Mouse (Mus musculus) intestine, postnatal 0 days (tissue): Measurements from ENCODE around the gene Tprn. TPM values are rescaled to one million over a fixed set of nuclear protein-coding genes. Genes with fewer than 3 reads are reported as not detected.
"Not testable (repeated sequence)": the region's sequence is repeated elsewhere in the genome, so short reads cannot be mapped to it uniquely, and the experiment has no call there.

Experiments
- ATAC-seq: fragments of 200-750 bp; cut with Nextera tagmentation; 2 replicates; pipeline ENCODE4 v1.8.0; 2017; ENCODE audit warnings: mild to moderate bottlenecking, moderate TSS enrichment, moderate library complexity
- H3K27ac ChIP-seq: fragments of 300-500 bp; sonication (generic); 2 replicates; pipeline ENCODE4 v1.5.1; 2014; ENCODE audit warnings: mild to moderate bottlenecking, low read depth, low read length, moderate library complexity
- H3K27me3 ChIP-seq: fragments of 300-500 bp; sonication (generic); replicated peaks from 2 replicates; pipeline ENCODE4 v1.6.1; 2014; ENCODE audit warnings: low read length, mixed read lengths; ENCODE audit not compliant: control insufficient read depth, insufficient read depth
- H3K36me3 ChIP-seq: fragments of 300-500 bp; sonication (generic); 2 replicates; pipeline ENCODE4 v1.6.1; 2014; ENCODE audit warnings: mild to moderate bottlenecking, moderate library complexity; ENCODE audit not compliant: control insufficient read depth, insufficient read depth
- H3K4me1 ChIP-seq: fragments of 300-500 bp; sonication (generic); replicated peaks from 2 replicates; pipeline ENCODE4 v1.6.1; 2014; ENCODE audit warnings: antibody characterized with exemption, low read length, mixed read lengths; ENCODE audit not compliant: control insufficient read depth, insufficient read depth
- H3K4me2 ChIP-seq: fragments of 300-500 bp; sonication (generic); replicated peaks from 2 replicates; pipeline ENCODE4 v1.6.1; 2014; ENCODE audit warnings: low read depth, mild to moderate bottlenecking, moderate library complexity
- H3K4me3 ChIP-seq: fragments of 300-500 bp; sonication (generic); 2 replicates; pipeline ENCODE4 v1.5.1; 2014; ENCODE audit warnings: low read depth, low read length
- H3K9ac ChIP-seq: fragments of 300-500 bp; sonication (generic); 2 replicates; pipeline ENCODE4 v1.6.1; 2014; ENCODE audit warnings: mild to moderate bottlenecking, low read depth, low read length
- H3K9me3 ChIP-seq: fragments of 300-500 bp; sonication (generic); 2 replicates; pipeline ENCODE4 v1.6.1; 2016; ENCODE audit warnings: mixed run types; ENCODE audit not compliant: control insufficient read depth
- CTCF ChIP-seq: sonication (generic); IDR thresholded peaks from 2 replicates; pipeline ENCODE4 v1.5.1; 2016; ENCODE audit warnings: low read depth, mild to moderate bottlenecking, control low read depth, antibody characterized with exemption, moderate library complexity
- WGBS: fragments of 180-500 bp; shearing (Covaris S2); extraction: QIAGEN DNeasy Blood & Tissue Kit; methylation state at CpG from one replicate; pipeline ENCODE4 v1.1.7; 2014; 5-methylcytosine and 5-hydroxymethylcytosine counted together
- polyA plus RNA-seq: library from polyadenylated mRNA; unstranded; fragments of >200 nt; fragmentation: Nextera tagmentation; extraction: Ambion mirVana; gene quantifications from 2 replicates; pipeline ENCODE4 v1.2.1, GENCODE M21; 2015

Gene Tprn
- polyA plus RNA-seq, 1 experiment from 2014 or later = 62.0 TPM

DNA sequence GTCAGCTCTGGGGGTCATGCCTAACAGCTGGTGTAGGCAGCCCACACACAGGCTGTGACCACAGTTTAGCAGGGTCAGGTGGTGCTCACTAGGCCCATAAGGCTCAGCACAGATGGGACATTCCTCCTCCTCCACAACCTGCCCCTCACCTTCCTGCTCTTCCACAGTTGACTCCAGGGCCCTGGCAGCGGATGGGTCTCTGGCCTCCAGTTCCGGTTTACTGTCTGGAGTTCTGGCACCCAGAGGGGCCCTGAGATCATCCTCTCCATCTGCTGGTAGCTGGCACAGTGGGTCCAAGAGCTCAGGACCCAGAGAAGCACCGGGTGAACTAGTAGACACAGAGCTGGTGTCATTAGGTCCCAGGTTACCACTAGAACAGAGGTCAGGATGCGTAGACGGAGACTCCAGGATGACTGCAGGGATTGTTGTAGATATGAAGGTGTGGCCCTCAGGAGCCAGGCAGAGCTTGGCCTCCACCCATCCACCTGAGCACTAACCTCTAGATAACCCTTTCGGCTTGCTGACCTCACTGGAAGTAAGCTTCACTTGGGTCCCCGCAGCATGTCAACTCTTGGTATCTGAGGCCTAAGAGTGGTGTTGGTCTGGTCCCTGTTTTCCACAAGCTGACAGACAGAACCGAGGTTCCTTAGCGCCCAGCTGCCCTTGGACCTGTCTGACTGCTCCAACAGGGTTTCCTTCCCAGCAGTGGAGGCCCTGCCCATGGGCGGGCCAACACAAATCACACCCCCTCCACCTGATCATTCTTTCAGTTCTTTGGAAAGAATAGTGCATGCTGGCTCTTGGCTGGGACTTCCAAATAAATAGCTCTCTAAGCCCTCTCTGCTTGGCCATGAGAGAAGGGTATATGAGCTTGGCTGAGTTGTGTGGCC, 16.0 kb upstream of the Tprn start, which contains the start of gene AL732309.1:
TSS of gene AL732309.1 (minus strand) at position 681 of the 890 bp plus-strand sequence.
- peak within 1 kb of the TSS; percentile 11; the same call in 1 of the 2 replicates for H3K9ac ChIP-seq
- 46% methylated on average over 10 of the region's 10 CpGs for WGBS
- H3K4me1 ChIP-seq = peaks cover 4% of the 10 kb centered on the region; the same call in 1 of the 2 replicates
- peak within 1 kb of the TSS; percentile 12 for H3K4me3 ChIP-seq
- ATAC-seq = peak; percentile 62
- H3K27ac ChIP-seq = peak within 1 kb of the TSS; percentile 74
- H3K36me3 ChIP-seq = peaks cover 39% of the 10 kb centered on the region
- 0 out of 2 replicates have a peak, but pooled peaks cover 3% of the 10 kb centered on the region for H3K27me3 ChIP-seq
- peak within 1 kb of the TSS; percentile 55 for H3K4me2 ChIP-seq
- no peak for TF ChIP-seq CTCF
- H3K9me3 ChIP-seq = no peaks in the 10 kb centered on the region

DNA sequence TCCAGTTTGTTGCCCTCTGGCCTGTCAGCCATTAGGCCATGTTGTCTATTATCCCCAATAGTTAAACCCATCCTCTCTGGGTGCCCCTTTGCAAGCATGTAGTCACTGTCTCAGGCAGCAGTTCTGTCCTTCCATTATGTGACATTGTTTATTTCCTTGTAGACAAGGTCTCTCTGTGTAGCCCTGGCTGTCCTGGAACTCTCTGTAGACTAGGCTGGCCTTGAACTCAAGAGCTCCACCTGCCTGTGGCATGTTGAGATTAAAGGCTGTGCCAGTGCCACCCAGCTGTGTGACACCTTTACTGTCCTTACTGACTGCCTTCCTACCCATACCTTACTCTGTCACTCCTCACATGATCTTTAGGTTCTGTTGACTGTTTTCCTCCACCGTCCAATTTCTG, 10.1 kb upstream of the Tprn start:
- Histone ChIP-seq H3K9ac (no peak overlapping the region), H3K27me3 (no peaks in the 10 kb centered on the region), H3K9me3 (no peaks in the 10 kb centered on the region), H3K27ac (no peak overlapping the region), H3K4me1 (no peaks in the 10 kb centered on the region), H3K4me2 (no peak overlapping the region), H3K36me3 (peaks cover 51% of the 10 kb centered on the region), H3K4me3 (no peak overlapping the region)
- WGBS = 72% methylated on average over 1 of the region's 1 CpGs
- ATAC-seq = no peak; the same call in 1 of the 2 replicates
- TF ChIP-seq CTCF = peak; percentile 77

DNA sequence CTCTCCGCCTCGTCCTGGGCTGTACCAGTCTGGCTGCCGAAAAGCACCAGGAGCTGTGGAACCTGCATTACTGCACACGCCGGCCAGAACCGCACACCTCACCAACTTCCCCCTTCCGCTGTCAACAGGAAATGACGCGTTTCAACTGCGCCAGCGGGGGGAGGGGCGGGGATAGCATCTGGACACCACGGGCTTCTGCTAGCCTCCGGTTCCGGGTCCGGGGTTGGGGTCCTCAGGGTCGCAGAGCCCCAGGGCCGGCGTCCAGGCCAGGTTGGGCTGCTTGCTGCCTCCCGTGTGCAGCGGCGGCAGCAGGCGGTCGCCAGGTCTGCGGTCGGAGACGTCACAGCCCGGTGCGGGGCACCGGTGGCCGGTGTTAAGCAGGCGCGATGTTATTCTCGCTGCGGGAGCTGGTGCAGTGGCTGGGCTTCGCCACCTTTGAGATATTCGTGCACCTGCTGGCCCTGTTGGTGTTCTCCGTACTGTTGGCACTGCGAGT, 7.1 kb upstream of the Tprn start, which contains the start of gene Tmem203:
TSS of gene Tmem203 (plus strand) at position 156 of the 496 bp plus-strand sequence.
- peak within 1 kb of the TSS; percentile 99 for H3K4me3 ChIP-seq
- H3K9ac ChIP-seq = peak within 1 kb of the TSS; percentile 91
- no peaks in the 10 kb centered on the region for H3K27me3 ChIP-seq
- H3K9me3 ChIP-seq = no peaks in the 10 kb centered on the region
- under 1% methylated on average over 39 of the region's 39 CpGs for WGBS
- peaks cover 24% of the 10 kb centered on the region for H3K36me3 ChIP-seq
- H3K27ac ChIP-seq = peak within 1 kb of the TSS; percentile 82
- no peak for TF ChIP-seq CTCF
- peak within 1 kb of the TSS; percentile 93 for H3K4me2 ChIP-seq
- no peaks in the 10 kb centered on the region for H3K4me1 ChIP-seq
- peak; percentile 82 for ATAC-seq

DNA sequence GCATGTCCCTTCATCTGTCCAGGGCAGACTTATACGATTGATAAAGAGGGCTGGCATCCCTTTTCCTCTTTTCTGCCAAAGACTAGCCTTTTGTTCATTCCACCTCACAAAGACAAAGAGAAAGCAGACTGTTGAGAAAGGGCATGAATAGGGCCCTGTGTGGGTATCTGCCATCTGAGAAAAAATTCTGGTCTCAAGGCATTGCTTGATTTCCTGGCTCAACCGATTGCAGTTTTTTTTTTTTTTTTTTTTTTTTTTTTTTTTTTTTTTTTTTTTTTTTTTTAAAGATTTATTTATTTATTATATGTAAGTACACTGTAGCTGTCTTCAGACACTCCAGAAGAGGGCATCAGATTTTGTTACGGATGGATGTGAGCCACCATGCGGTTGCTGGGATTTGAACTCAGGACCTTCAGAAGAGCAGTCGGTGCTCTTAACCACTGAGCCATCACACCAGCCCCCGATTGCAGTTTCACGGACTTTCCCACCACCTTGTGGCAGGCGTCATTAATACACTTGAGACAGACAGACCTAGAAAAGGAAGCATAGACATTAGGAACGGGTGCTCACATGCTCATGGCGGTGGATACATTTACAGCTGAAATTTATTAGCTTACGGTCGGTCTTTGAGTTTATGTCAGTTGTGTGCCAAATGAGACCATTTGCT, 5.8 kb upstream of the Tprn start:
- ATAC-seq, H3K4me1 ChIP-seq, H3K27me3 ChIP-seq, H3K9me3 ChIP-seq: not testable (repeated sequence)
- peak; percentile 69 for TF ChIP-seq CTCF
- 49% methylated on average over 11 of the region's 12 CpGs for WGBS
- Histone ChIP-seq H3K9ac (peak overlapping the region; percentile 91), H3K4me3 (peak overlapping the region; percentile 99), H3K4me2 (peak overlapping the region; percentile 93), H3K36me3 (peaks cover 13% of the 10 kb centered on the region; the same call in 1 of the 2 replicates), H3K27ac (peak overlapping the region; percentile 82; the same call in 1 of the 2 replicates)

DNA sequence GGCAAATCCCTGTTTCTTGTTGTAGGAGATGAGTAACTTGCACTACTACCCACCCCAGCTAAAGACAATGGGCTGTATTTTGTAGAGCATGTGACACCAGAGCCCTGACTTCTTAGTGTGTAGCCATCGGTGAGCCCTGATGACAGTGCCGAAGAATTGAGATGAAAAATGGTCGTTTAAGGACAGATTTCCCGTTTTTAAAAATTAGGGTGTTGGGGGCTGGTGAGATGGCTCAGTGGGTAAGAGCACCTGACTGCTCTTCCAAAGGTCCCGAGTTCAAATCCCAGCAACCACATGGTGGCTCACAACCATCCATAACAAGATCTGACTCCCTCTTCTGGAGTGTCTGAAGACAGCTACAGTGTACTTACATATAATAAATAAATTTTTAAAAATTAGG, 5.2 kb upstream of the Tprn start:
- not testable (repeated sequence) for H3K4me2 ChIP-seq, H3K9me3 ChIP-seq, H3K27ac ChIP-seq, H3K27me3 ChIP-seq, ATAC-seq, H3K9ac ChIP-seq, H3K36me3 ChIP-seq, H3K4me3 ChIP-seq, H3K4me1 ChIP-seq
- WGBS = 79% methylated on average over 5 of the region's 5 CpGs

DNA sequence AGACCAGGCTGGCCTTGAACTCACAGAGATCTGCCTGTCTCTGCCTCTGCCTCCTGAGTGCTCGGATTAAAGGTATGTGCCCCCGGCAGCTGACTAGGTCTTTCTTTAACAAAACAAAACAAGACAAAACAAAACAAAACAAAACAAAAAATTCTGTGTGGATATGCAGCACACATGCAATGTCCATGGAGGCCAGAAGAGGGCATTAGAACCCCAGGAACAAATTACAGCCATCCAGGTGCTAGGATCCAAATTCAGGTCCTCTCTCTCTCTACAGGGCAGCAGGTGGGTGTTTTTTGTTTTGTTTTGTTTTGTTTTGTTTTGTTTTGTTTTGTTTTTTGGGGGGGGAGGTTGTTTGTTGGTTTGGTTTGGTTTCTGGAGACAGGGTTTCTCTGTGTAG, 3.5 kb upstream of the Tprn start:
- H3K4me2 ChIP-seq = no peak overlapping the region
- H3K27ac ChIP-seq = no peak overlapping the region
- H3K4me1 ChIP-seq = no peaks in the 10 kb centered on the region
- H3K9ac ChIP-seq = no peak overlapping the region
- no peaks in the 10 kb centered on the region for H3K27me3 ChIP-seq
- no peaks in the 10 kb centered on the region for H3K36me3 ChIP-seq
- peak; percentile 72 for TF ChIP-seq CTCF
- H3K9me3 ChIP-seq = no peaks in the 10 kb centered on the region
- ATAC-seq = no peak
- 66% methylated on average over 2 of the region's 2 CpGs for WGBS
- no peak overlapping the region for H3K4me3 ChIP-seq
